Mouse (Mus musculus) heart, embryonic 16.5 days (tissue): ENCODE results near the gene Arl11. TPM values are rescaled to one million over a fixed set of nuclear protein-coding genes. Genes with fewer than 3 reads are reported as not detected.

Experiments used
- ATAC-seq: fragments of 200-750 bp; cut with Nextera tagmentation; replicated peaks from 2 replicates; pipeline ENCODE4 v1.8.0; 2017; ENCODE audit warnings: moderate number of reproducible peaks; ENCODE audit not compliant: insufficient read depth, low FRiP score; ENCODE audit errors: extremely low read depth
- H3K27ac ChIP-seq: fragments of 300-500 bp; sonication (generic); 2 replicates; pipeline ENCODE4 v1.5.1; 2014; ENCODE audit warnings: mild to moderate bottlenecking, low read length, control low read depth, moderate library complexity
- H3K27me3 ChIP-seq: fragments of 300-500 bp; sonication (generic); 2 replicates; pipeline ENCODE4 v1.6.1; 2014; ENCODE audit warnings: low read length, mixed read lengths; ENCODE audit not compliant: control insufficient read depth, insufficient read depth
- H3K36me3 ChIP-seq: fragments of 300-500 bp; sonication (generic); 2 replicates; pipeline ENCODE4 v1.6.1; 2014; ENCODE audit not compliant: control insufficient read depth, insufficient read depth
- H3K4me1 ChIP-seq: fragments of 300-500 bp; sonication (generic); 2 replicates; pipeline ENCODE4 v1.6.1; 2014; ENCODE audit warnings: low read length, mixed read lengths; ENCODE audit not compliant: control insufficient read depth, insufficient read depth
- H3K4me2 ChIP-seq: fragments of 300-500 bp; sonication (generic); 2 replicates; pipeline ENCODE4 v1.6.1; 2014; ENCODE audit warnings: low read depth, mild to moderate bottlenecking, control low read depth, low read length
- H3K4me3 ChIP-seq: fragments of 300-500 bp; sonication (generic); 2 replicates; pipeline ENCODE4 v1.5.1; 2014; ENCODE audit warnings: mild to moderate bottlenecking, control low read depth, low read length
- H3K9ac ChIP-seq: fragments of 300-500 bp; sonication (generic); 2 replicates; pipeline ENCODE4 v1.6.1; 2014; ENCODE audit warnings: low read length, control low read depth
- H3K9me3 ChIP-seq: fragments of 300-500 bp; sonication (generic); replicated peaks from 2 replicates; pipeline ENCODE4 v1.6.1; 2016; ENCODE audit warnings: low read length; ENCODE audit not compliant: control insufficient read depth
- WGBS: fragments of 180-500 bp; shearing (Covaris S2); extraction: QIAGEN DNeasy Blood & Tissue Kit; methylation state at CpG from one replicate; pipeline ENCODE4 v1.1.7; 2014; 5-methylcytosine and 5-hydroxymethylcytosine counted together
- polyA plus RNA-seq: library from polyadenylated mRNA; unstranded; fragments of >200 nt; fragmentation: Nextera tagmentation; extraction: Ambion mirVana; gene quantifications from 2 replicates; pipeline ENCODE4 v1.2.1, GENCODE M21; 2015

The Arl11 gene
- polyA plus RNA-seq = 0.61 and 1.3 TPM in 2 replicates

- Histone ChIP-seq H3K27ac (peak within 1 kb of the TSS; percentile 33; the same call in 1 of the 2 replicates), H3K9ac (0 out of 2 replicates have a peak within 1 kb of the TSS, but pooled peaks have one; percentile 41), H3K4me3 (no peak within 1 kb of the TSS), H3K36me3 (no peaks in the 10 kb centered on the region), H3K4me2 (peak within 1 kb of the TSS; percentile 19; the same call in 1 of the 2 replicates), H3K9me3 (no peaks in the 10 kb centered on the region), H3K4me1 (peaks cover 17% of the 10 kb centered on the region), H3K27me3 (no peaks in the 10 kb centered on the region)
- ATAC-seq = no peak
- 56% methylated on average over 6 of the region's 6 CpGs for WGBS
Observed at GRCm38 (mm10) chr14:61309593-61309992, at the start of gene Arl11. Gene Arl11, plus strand, starts transcription at chr14:61309753.

GRCm38 (mm10) chr14:61267908-61268475, 41.6 kb upstream of the Arl11 start:
- Histone ChIP-seq H3K9me3 (peaks cover 5% of the 10 kb centered on the region; the same call in 1 of the 2 replicates), H3K27ac (peak overlapping the region; percentile 10), H3K4me2 (no peak overlapping the region), H3K36me3 (no peaks in the 10 kb centered on the region), H3K9ac (no peak overlapping the region), H3K4me3 (no peak overlapping the region), H3K4me1 (peaks cover 8% of the 10 kb centered on the region), H3K27me3 (peaks cover 3% of the 10 kb centered on the region; the same call in 1 of the 2 replicates)
- WGBS = 42% methylated on average over 5 of the region's 5 CpGs
- ATAC-seq = no peak

GRCm38 (mm10) chr14:61274414-61275198, 34.9 kb upstream of the Arl11 start:
- Histone ChIP-seq H3K4me2 (peak overlapping the region; percentile 62), H3K9me3 (no peaks in the 10 kb centered on the region), H3K27me3 (peaks cover 22% of the 10 kb centered on the region), H3K9ac (peak overlapping the region; percentile 43), H3K27ac (no peak overlapping the region), H3K36me3 (no peaks in the 10 kb centered on the region), H3K4me3 (peak overlapping the region; percentile 41), H3K4me1 (peaks cover 5% of the 10 kb centered on the region; the same call in 1 of the 2 replicates)
- ATAC-seq = peak; percentile 61
- WGBS = 7% methylated on average over 38 of the region's 38 CpGs

GRCm38 (mm10) chr14:61277285-61277684, 32.3 kb upstream of the Arl11 start:
- ATAC-seq = no peak
- 17% methylated on average over 1 of the region's 1 CpGs for WGBS
- H3K4me1 ChIP-seq = peaks cover 5% of the 10 kb centered on the region; the same call in 1 of the 2 replicates
- H3K36me3 ChIP-seq = no peaks in the 10 kb centered on the region
- H3K9me3 ChIP-seq = no peaks in the 10 kb centered on the region
- no peak overlapping the region for H3K27ac ChIP-seq
- no peak overlapping the region for H3K4me2 ChIP-seq
- no peak overlapping the region for H3K9ac ChIP-seq
- no peak overlapping the region for H3K4me3 ChIP-seq
- peaks cover 18% of the 10 kb centered on the region for H3K27me3 ChIP-seq

GRCm38 (mm10) chr14:61278676-61279300, 30.8 kb upstream of the Arl11 start:
- 79% methylated on average over 7 of the region's 7 CpGs for WGBS

GRCm38 (mm10) chr14:61288606-61289286, 20.8 kb upstream of the Arl11 start:
- no peak overlapping the region for H3K27ac ChIP-seq
- 0 out of 2 replicates have a peak, but pooled peaks cover under 1% of the 10 kb centered on the region for H3K4me1 ChIP-seq
- no peaks in the 10 kb centered on the region for H3K27me3 ChIP-seq
- H3K9me3 ChIP-seq = no peaks in the 10 kb centered on the region; the same call in 1 of the 2 replicates
- H3K4me2 ChIP-seq = peak overlapping the region; percentile 22; the same call in 1 of the 2 replicates
- H3K9ac ChIP-seq = no peak overlapping the region
- no peak overlapping the region for H3K4me3 ChIP-seq
- 45% methylated on average over 19 of the region's 19 CpGs for WGBS
- H3K36me3 ChIP-seq = no peaks in the 10 kb centered on the region
- no peak for ATAC-seq

More at GRCm38 (mm10) chr14:61278676-61279300, 30.8 kb upstream of the Arl11 start:
- Histone ChIP-seq H3K36me3 (no peaks in the 10 kb centered on the region), H3K4me1 (peaks cover 7% of the 10 kb centered on the region; the same call in 1 of the 2 replicates), H3K27me3 (peaks cover 18% of the 10 kb centered on the region), H3K27ac (no peak overlapping the region), H3K9ac (no peak overlapping the region), H3K4me2 (no peak overlapping the region), H3K9me3 (no peaks in the 10 kb centered on the region), H3K4me3 (no peak overlapping the region)
- no peak for ATAC-seq

GRCm38 (mm10) chr14:61290664-61291063, 18.9 kb upstream of the Arl11 start:
- Histone ChIP-seq H3K4me1 (no peaks in the 10 kb centered on the region), H3K27ac (no peak overlapping the region), H3K9ac (no peak overlapping the region), H3K36me3 (no peaks in the 10 kb centered on the region), H3K9me3 (no peaks in the 10 kb centered on the region), H3K4me3 (no peak overlapping the region), H3K27me3 (no peaks in the 10 kb centered on the region), H3K4me2 (no peak overlapping the region)
- no peak for ATAC-seq
- 44% methylated on average over 3 of the region's 3 CpGs for WGBS

GRCm38 (mm10) chr14:61293884-61294737, 15.4 kb upstream of the Arl11 start:
- Histone ChIP-seq H3K4me2 (peak overlapping the region; percentile 31), H3K4me3 (peak overlapping the region; percentile 14; the same call in 1 of the 2 replicates), H3K36me3 (no peaks in the 10 kb centered on the region), H3K4me1 (no peaks in the 10 kb centered on the region), H3K27ac (no peak overlapping the region), H3K9ac (no peak overlapping the region), H3K27me3 (no peaks in the 10 kb centered on the region), H3K9me3 (no peaks in the 10 kb centered on the region)
- no peak for ATAC-seq
- 44% methylated on average over 16 of the region's 16 CpGs for WGBS
